ENCODE assay signal across 9 mouse cellular contexts in genomic region chr2:167641337-167641736, GRCm38 (mm10). TPM values are rescaled to one million over a fixed set of nuclear protein-coding genes. Genes with fewer than 3 reads are reported as not detected.
A peak's percentile ranks its signal among the peaks of the same experiment; 100 is the strongest.
DNase-seq lines count a peak whose midpoint lies in the region; ATAC-seq and TF ChIP-seq lines count a peak whose summit lies in the region.
"Had no signal": no experiment of that assay in that cellular context is flagged by ENCODE, and none has a peak within 500 bp of the region (broad histone marks: within the 10 kb centered on the region; RNA-seq: fewer than 3 reads in every experiment).

No protein-coding gene starts in this region.

- H3K9ac ChIP-seq in liver, embryonic 14.5 days (replicated peaks) = no peak overlapping the region

- no peak overlapping the region for H3K4me3 ChIP-seq in left cerebral cortex, adult 2 months
- no peak overlapping the region for H3K4me3 ChIP-seq in liver, embryonic 14.5 days (ENCODE audit: insufficient read depth in 1 of 2, low read depth in 2 of 2, low read length in 2 of 2)
- H3K4me3 ChIP-seq in spleen, adult 2 months (ENCODE audit: extremely low read depth, insufficient read depth, insufficient read length) = no peak overlapping the region
- H3K4me3 ChIP-seq in midbrain, embryonic 10.5 days = no peak overlapping the region

- no peaks in the 10 kb centered on the region for H3K27me3 ChIP-seq in liver, embryonic 14.5 days (ENCODE audit: control insufficient read depth, insufficient read depth, low read length)
- H3K27me3 ChIP-seq in spleen, adult 2 months (ENCODE audit: control insufficient read depth, insufficient read depth, low read length) = no peaks in the 10 kb centered on the region
- H3K27me3 ChIP-seq in midbrain, embryonic 10.5 days (ENCODE audit: low read depth, poor library complexity, severe bottlenecking) = no peaks in the 10 kb centered on the region; the same call in 1 of the 2 replicates

- TF ChIP-seq CTCF in left cerebral cortex, adult 2 months (IDR thresholded peaks at IDR 0.05) = peak; percentile 60
- TF ChIP-seq CTCF in liver, embryonic 14.5 days (IDR thresholded peaks at IDR 0.05; ENCODE audit: low read depth) = peak; percentile 93
- TF ChIP-seq CTCF in spleen, adult 2 months (IDR thresholded peaks at IDR 0.05; ENCODE audit: extremely low read depth, insufficient read depth, insufficient read length, insufficient replicate concordance) = peak; percentile 95

- no peak for TF ChIP-seq POLR2A in spleen, adult 2 months (IDR thresholded peaks at IDR 0.05; ENCODE audit: low read depth, low read length)

- ATAC-seq in activated CD4-positive, CD25-positive, alpha-beta regulatory T cell, adult 4 months = peak; percentile 62
- ATAC-seq in liver, embryonic 14.5 days (ENCODE audit: insufficient read depth) = peak; percentile 40

- no peak for DNase-seq in left cerebral cortex, adult 2 months (ENCODE audit: extremely low spot score in 1 of 2, low spot score in 2 of 2)
- no peak for DNase-seq in left cerebral cortex, adult 8-10 months (ENCODE audit: low spot score in 2 of 2)
- peak; percentile 51 to 53 for DNase-seq in gastrocnemius, postnatal 36 days
- DNase-seq in liver, embryonic 14.5 days (ENCODE audit: low read depth in 3 of 3, low spot score in 3 of 3) = no peak
- peak; percentile 40 to 61 for DNase-seq in spleen, adult 2 months (ENCODE audit: low read depth in 1 of 2, low spot score in 2 of 2)
- DNase-seq in left cerebral cortex, adult 9 months (ENCODE audit: low spot score in 2 of 2) = no peak
- no peak for DNase-seq in midbrain, embryonic 10.5 days (ENCODE audit: low spot score)

- H3K9me3 ChIP-seq in liver, embryonic 14.5 days (ENCODE audit: control insufficient read depth, low read length) = no peaks in the 10 kb centered on the region
- no peaks in the 10 kb centered on the region for H3K9me3 ChIP-seq in midbrain, embryonic 10.5 days (replicated peaks)

- H3K4me2 ChIP-seq in liver, embryonic 14.5 days (ENCODE audit: low read depth) = no peak overlapping the region

- no peaks in the 10 kb centered on the region; the same call in 1 of the 2 replicates for H3K36me3 ChIP-seq in liver, embryonic 14.5 days (replicated peaks; ENCODE audit: control insufficient read depth, insufficient read depth, low read depth)
- peaks cover 18% of the 10 kb centered on the region for H3K36me3 ChIP-seq in spleen, adult 2 months (ENCODE audit: control insufficient read depth, insufficient read depth, low read length)
- peaks cover 39% of the 10 kb centered on the region for H3K36me3 ChIP-seq in midbrain, embryonic 10.5 days

- intact Hi-C loops in left cerebral cortex, adult 2 months (cut with DNase I) = loop anchor here (1.0 kb wide), 1 partner anchor 34 kb away; no protein-coding TSS in a partner anchor
- intact Hi-C loops in gastrocnemius, postnatal 36 days (cut with DNase I) = loop anchor here (1.0 kb wide), 2 partner anchors 36 to 254 kb away; no protein-coding TSS in a partner anchor

- no peak for TF ChIP-seq EP300 in liver, embryonic 14.5 days (IDR thresholded peaks at IDR 0.05; ENCODE audit: low read depth)

- WGBS in liver, embryonic 14.5 days (ENCODE audit: insufficient replicate concordance) = 32% methylated on average over 8 of the region's 8 CpGs
- WGBS in spleen, adult 2 months = 28% methylated on average over 8 of the region's 8 CpGs
- WGBS in midbrain, embryonic 10.5 days = 49% methylated on average over 8 of the region's 8 CpGs

- no peak overlapping the region for H3K27ac ChIP-seq in left cerebral cortex, adult 2 months
- H3K27ac ChIP-seq in liver, embryonic 14.5 days = no peak overlapping the region
- H3K27ac ChIP-seq in spleen, adult 2 months (ENCODE audit: insufficient read depth, low read length) = no peak overlapping the region
- no peak overlapping the region for H3K27ac ChIP-seq in midbrain, embryonic 10.5 days (replicated peaks)
- H3K27ac ChIP-seq: macrophage had no signal

- H3K4me1 ChIP-seq in liver, embryonic 14.5 days (replicated peaks; ENCODE audit: control insufficient read depth in 2 of 2, insufficient read depth in 2 of 2, low read length in 1 of 2) = 0 out of 4 replicates have a peak, but pooled peaks cover 0 to 5% of the 10 kb centered on the region in 2 experiments
- H3K4me1 ChIP-seq in spleen, adult 2 months (ENCODE audit: control insufficient read depth, insufficient read depth, insufficient read length) = no peaks in the 10 kb centered on the region
- no peaks in the 10 kb centered on the region for H3K4me1 ChIP-seq in midbrain, embryonic 10.5 days

RNA-seq across cellular contexts. Expression of gene Ube2v1, which starts 9.4 kb away (rescaled TPM):
- 100 to 1,000 TPM; 244 to 274 TPM for total RNA-seq in left cerebral cortex, adult 2 months (2021)
- 100 to 1,000 TPM; 257 to 274 (median 265) TPM for total RNA-seq in left cerebral cortex, adult 8-10 months (2022)
- polyA plus RNA-seq in activated CD4-positive, CD25-positive, alpha-beta regulatory T cell, adult 4 months (2017; shearing (Covaris generic)) = 100 to 1,000 TPM; 308 to 398 TPM
- 100 to 1,000 TPM; 160 to 167 TPM for total RNA-seq in gastrocnemius, postnatal 36 days (2021)
- 75.0 and 75.9 TPM in 2 replicates for polyA plus RNA-seq in liver, embryonic 14.5 days (2012; rRNA removed)
- 145 and 158 TPM in 2 replicates for polyA plus RNA-seq in liver, embryonic 14.5 days (2014; fragmentation: Nextera tagmentation; extraction: Ambion mirVana)
- polyA plus RNA-seq in spleen, adult 2 months (2012; rRNA removed) = 85.2 and 102 TPM in 2 replicates
- polyA plus RNA-seq in midbrain, embryonic 10.5 days (2016; fragmentation: Nextera tagmentation; extraction: Ambion mirVana) = 410 and 413 TPM in 2 replicates

RNA-seq across cellular contexts. Expression of gene Gm20431, which starts 20.0 kb away (rescaled TPM):
- 10 to 100 TPM; 29.1 to 38.0 TPM for total RNA-seq in left cerebral cortex, adult 2 months (2021)
- 10 to 100 TPM; 26.0 to 42.5 (median 32.6) TPM for total RNA-seq in left cerebral cortex, adult 8-10 months (2022)
- not detected for polyA plus RNA-seq in activated CD4-positive, CD25-positive, alpha-beta regulatory T cell, adult 4 months (2017; shearing (Covaris generic))
- total RNA-seq in gastrocnemius, postnatal 36 days (2021) = 10 to 100 TPM in 1 of 2 experiments, 1 to 10 TPM in 1; 6.3 to 11.4 TPM
- polyA plus RNA-seq in liver, embryonic 14.5 days (2012; rRNA removed) = not detected in 2 replicates
- polyA plus RNA-seq in liver, embryonic 14.5 days (2014; fragmentation: Nextera tagmentation; extraction: Ambion mirVana) = 0.96 and 2.1 TPM in 2 replicates
- polyA plus RNA-seq in spleen, adult 2 months (2012; rRNA removed) = 13.2 TPM in 1 of 2 replicates, not detected in the other
- polyA plus RNA-seq in midbrain, embryonic 10.5 days (2016; fragmentation: Nextera tagmentation; extraction: Ambion mirVana) = 2.4 and 3.6 TPM in 2 replicates
- polyA plus RNA-seq: macrophage had no signal

RNA-seq across cellular contexts. Expression of gene Cebpb, which starts 47.4 kb away (rescaled TPM):
- total RNA-seq in left cerebral cortex, adult 2 months (2021) = 10 to 100 TPM; 15.1 to 19.2 TPM
- 10 to 100 TPM; 12.1 to 20.6 (median 15.1) TPM for total RNA-seq in left cerebral cortex, adult 8-10 months (2022)
- 1 to 10 TPM in 1 of 2 experiments, under 1 TPM in 1; 0.32 to 2.6 TPM for polyA plus RNA-seq in activated CD4-positive, CD25-positive, alpha-beta regulatory T cell, adult 4 months (2017; shearing (Covaris generic))
- total RNA-seq in gastrocnemius, postnatal 36 days (2021) = 100 to 1,000 TPM; 115 to 129 TPM
- 5.4 and 17.2 TPM in 2 replicates for polyA plus RNA-seq in liver, embryonic 14.5 days (2012; rRNA removed)
- polyA plus RNA-seq in liver, embryonic 14.5 days (2014; fragmentation: Nextera tagmentation; extraction: Ambion mirVana) = 12.8 and 13.2 TPM in 2 replicates
- 68.5 and 161 TPM in 2 replicates for polyA plus RNA-seq in spleen, adult 2 months (2012; rRNA removed)
- 0.30 and 0.48 TPM in 2 replicates for polyA plus RNA-seq in midbrain, embryonic 10.5 days (2016; fragmentation: Nextera tagmentation; extraction: Ambion mirVana)

RNA-seq across cellular contexts. Expression of gene Tmem189, which starts 48.3 kb away (rescaled TPM):
- total RNA-seq in left cerebral cortex, adult 2 months (2021) = 10 to 100 TPM; 42.3 to 43.0 TPM
- 10 to 100 TPM; 39.8 to 49.3 (median 44.1) TPM for total RNA-seq in left cerebral cortex, adult 8-10 months (2022)
- polyA plus RNA-seq in activated CD4-positive, CD25-positive, alpha-beta regulatory T cell, adult 4 months (2017; shearing (Covaris generic)) = 10 to 100 TPM; 12.6 to 13.5 TPM
- 10 to 100 TPM; 14.9 to 15.6 TPM for total RNA-seq in gastrocnemius, postnatal 36 days (2021)
- polyA plus RNA-seq in liver, embryonic 14.5 days (2012; rRNA removed) = 14.6 and 15.1 TPM in 2 replicates
- polyA plus RNA-seq in liver, embryonic 14.5 days (2014; fragmentation: Nextera tagmentation; extraction: Ambion mirVana) = 12.3 and 12.4 TPM in 2 replicates
- 90.7 and 126 TPM in 2 replicates for polyA plus RNA-seq in spleen, adult 2 months (2012; rRNA removed)
- polyA plus RNA-seq in midbrain, embryonic 10.5 days (2016; fragmentation: Nextera tagmentation; extraction: Ambion mirVana) = 35.7 and 35.8 TPM in 2 replicates

Comparison
In these comparisons a context has a peak if more than half of its experiments do, and no peak if none do; other contexts are left out.
1. DNase-seq: peak in gastrocnemius, postnatal 36 days (2 of 2) and spleen, adult 2 months (2 of 2); none in left cerebral cortex, adult 2 months (0 of 2), left cerebral cortex, adult 8-10 months (0 of 2), liver, embryonic 14.5 days (0 of 3), left cerebral cortex, adult 9 months (0 of 2) and midbrain, embryonic 10.5 days (single experiment).
2. Peak in every context shown above with its lines, with median percentiles within 50 percentile points of each other: CTCF ChIP-seq.